Comparison of ENCODE assay signal across 8 mouse cellular contexts in the genomic region with DNA sequence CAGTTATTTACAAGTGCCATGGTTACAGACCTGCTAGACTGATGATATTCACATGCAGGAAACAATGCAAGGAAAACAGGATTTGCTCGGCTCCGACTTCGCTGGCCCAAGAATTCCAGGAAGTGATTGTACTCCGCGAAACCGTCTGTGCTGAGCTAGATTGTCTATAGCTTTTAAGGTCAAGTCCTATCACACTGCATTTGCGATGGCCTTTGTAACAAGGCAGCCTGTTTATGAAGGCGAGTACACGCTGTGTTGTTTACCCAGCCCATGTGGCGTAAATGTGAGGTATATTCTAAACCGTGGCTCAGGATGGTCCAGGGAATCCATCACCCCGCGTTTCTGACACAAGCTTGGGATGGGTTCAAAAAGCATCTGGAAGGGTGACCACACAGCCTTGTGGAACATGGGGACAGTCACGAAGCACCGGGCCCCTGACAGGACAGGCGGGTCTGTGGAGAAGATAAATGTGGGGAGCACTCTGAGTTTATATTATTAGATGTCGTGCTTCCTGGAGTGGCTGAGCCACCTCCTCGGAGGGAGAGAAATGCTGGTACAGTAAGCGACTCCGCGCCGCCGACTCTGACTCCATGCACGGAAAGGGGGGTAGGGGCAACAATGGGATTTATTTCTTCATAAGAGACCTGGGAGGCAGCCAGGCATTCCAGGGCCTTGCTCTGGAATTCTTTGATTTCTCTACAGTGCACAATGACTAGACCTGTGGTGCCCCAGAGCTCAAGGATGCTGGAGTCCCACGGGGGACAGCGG.
A peak's percentile ranks its signal among the peaks of the same experiment; 100 is the strongest.
DNase-seq lines count a peak whose midpoint lies in the region; ATAC-seq and TF ChIP-seq lines count a peak whose summit lies in the region.

No protein-coding gene starts in this region.

- H3K36me3 ChIP-seq in midbrain, embryonic 16.5 days (ENCODE audit: control insufficient read depth, insufficient read depth, low read length) = no peaks in the 10 kb centered on the region
- H3K36me3 ChIP-seq in midbrain, embryonic 13.5 days = no peaks in the 10 kb centered on the region
- no peaks in the 10 kb centered on the region for H3K36me3 ChIP-seq in intestine, embryonic 15.5 days
- H3K36me3 ChIP-seq in liver, embryonic 12.5 days = no peaks in the 10 kb centered on the region
- H3K36me3 ChIP-seq in stomach, postnatal 0 days (ENCODE audit: control insufficient read depth, insufficient read depth, low read length) = no peaks in the 10 kb centered on the region
- H3K36me3 ChIP-seq in hindbrain, embryonic 11.5 days (ENCODE audit: control insufficient read depth, insufficient read depth, low read length) = no peaks in the 10 kb centered on the region

- H3K27ac ChIP-seq in midbrain, embryonic 16.5 days (ENCODE audit: low read length) = no peak overlapping the region
- H3K27ac ChIP-seq in midbrain, embryonic 13.5 days = no peak overlapping the region
- peak overlapping the region; percentile 2; the same call in 1 of the 2 replicates for H3K27ac ChIP-seq in intestine, embryonic 15.5 days
- H3K27ac ChIP-seq in liver, embryonic 12.5 days = no peak overlapping the region
- 0 out of 2 replicates have a peak overlapping the region, but pooled peaks have one; percentile 13 for H3K27ac ChIP-seq in stomach, postnatal 0 days (replicated peaks)
- H3K27ac ChIP-seq in hindbrain, embryonic 11.5 days (ENCODE audit: low read depth, low read length) = no peak overlapping the region

- WGBS in midbrain, embryonic 16.5 days = 73% methylated on average over 26 of the region's 26 CpGs
- WGBS in midbrain, embryonic 13.5 days = 75% methylated on average over 26 of the region's 26 CpGs
- 51% methylated on average over 26 of the region's 26 CpGs for WGBS in intestine, embryonic 15.5 days
- WGBS in liver, embryonic 12.5 days (ENCODE audit: insufficient replicate concordance) = 42% methylated on average over 26 of the region's 26 CpGs
- 47% methylated on average over 26 of the region's 26 CpGs for WGBS in stomach, postnatal 0 days
- 87% methylated on average over 26 of the region's 26 CpGs for WGBS in hindbrain, embryonic 11.5 days

- TF ChIP-seq CTCF in stomach, postnatal 0 days (IDR thresholded peaks at IDR 0.05; ENCODE audit: low read depth) = no peak

- H3K9me3 ChIP-seq in midbrain, embryonic 16.5 days (replicated peaks; ENCODE audit: control insufficient read depth, low read length, poor library complexity, severe bottlenecking) = no peaks in the 10 kb centered on the region
- H3K9me3 ChIP-seq in midbrain, embryonic 13.5 days = no peaks in the 10 kb centered on the region
- H3K9me3 ChIP-seq in intestine, embryonic 15.5 days = no peaks in the 10 kb centered on the region
- H3K9me3 ChIP-seq in liver, embryonic 12.5 days (replicated peaks) = no peaks in the 10 kb centered on the region
- H3K9me3 ChIP-seq in stomach, postnatal 0 days (ENCODE audit: control insufficient read depth, low read length) = no peaks in the 10 kb centered on the region
- H3K9me3 ChIP-seq in hindbrain, embryonic 11.5 days (ENCODE audit: control insufficient read depth, low read length) = no peaks in the 10 kb centered on the region

- no peak overlapping the region for H3K9ac ChIP-seq in midbrain, embryonic 16.5 days (ENCODE audit: low read depth, low read length)
- no peak overlapping the region for H3K9ac ChIP-seq in midbrain, embryonic 13.5 days (replicated peaks)
- H3K9ac ChIP-seq in intestine, embryonic 15.5 days = no peak overlapping the region
- no peak overlapping the region for H3K9ac ChIP-seq in liver, embryonic 12.5 days
- H3K9ac ChIP-seq in stomach, postnatal 0 days (ENCODE audit: low read length) = no peak overlapping the region
- H3K9ac ChIP-seq in hindbrain, embryonic 11.5 days (ENCODE audit: low read depth, low read length) = no peak overlapping the region

- TF ChIP-seq EP300 in stomach, postnatal 0 days (optimal IDR thresholded peaks at IDR 0.05) = no peak

- H3K4me2 ChIP-seq in midbrain, embryonic 16.5 days (ENCODE audit: low read length) = peak overlapping the region; percentile 12; the same call in 1 of the 2 replicates
- H3K4me2 ChIP-seq in midbrain, embryonic 13.5 days (replicated peaks) = no peak overlapping the region
- H3K4me2 ChIP-seq in intestine, embryonic 15.5 days (replicated peaks) = peak overlapping the region; percentile 13; the same call in 1 of the 2 replicates
- H3K4me2 ChIP-seq in liver, embryonic 12.5 days = peak overlapping the region; percentile 6; the same call in 1 of the 2 replicates
- peak overlapping the region; percentile 27; the same call in 1 of the 2 replicates for H3K4me2 ChIP-seq in stomach, postnatal 0 days (replicated peaks; ENCODE audit: low read depth)
- H3K4me2 ChIP-seq in hindbrain, embryonic 11.5 days (replicated peaks; ENCODE audit: low read depth, low read length) = no peak overlapping the region

- no peak overlapping the region for H3K4me3 ChIP-seq in midbrain, embryonic 16.5 days (ENCODE audit: low read depth, low read length)
- H3K4me3 ChIP-seq in midbrain, embryonic 13.5 days (replicated peaks) = no peak overlapping the region
- no peak overlapping the region for H3K4me3 ChIP-seq in intestine, embryonic 15.5 days (replicated peaks)
- no peak overlapping the region for H3K4me3 ChIP-seq in liver, embryonic 12.5 days
- H3K4me3 ChIP-seq in stomach, postnatal 0 days (ENCODE audit: low read depth, low read length) = no peak overlapping the region
- H3K4me3 ChIP-seq in hindbrain, embryonic 11.5 days (ENCODE audit: low read depth, low read length) = no peak overlapping the region

- no peaks in the 10 kb centered on the region for H3K27me3 ChIP-seq in midbrain, embryonic 16.5 days (ENCODE audit: control insufficient read depth, insufficient read depth, low read depth, low read length)
- no peaks in the 10 kb centered on the region for H3K27me3 ChIP-seq in midbrain, embryonic 13.5 days
- H3K27me3 ChIP-seq in intestine, embryonic 15.5 days (replicated peaks) = no peaks in the 10 kb centered on the region
- no peaks in the 10 kb centered on the region for H3K27me3 ChIP-seq in liver, embryonic 12.5 days (replicated peaks)
- H3K27me3 ChIP-seq in stomach, postnatal 0 days (ENCODE audit: control insufficient read depth, insufficient read depth, low read length) = no peaks in the 10 kb centered on the region
- H3K27me3 ChIP-seq in hindbrain, embryonic 11.5 days (ENCODE audit: control insufficient read depth, insufficient read depth, low read length) = no peaks in the 10 kb centered on the region

- no peaks in the 10 kb centered on the region for H3K4me1 ChIP-seq in midbrain, embryonic 16.5 days (ENCODE audit: control insufficient read depth, insufficient read depth, low read length)
- 0 out of 2 replicates have a peak, but pooled peaks cover 6% of the 10 kb centered on the region for H3K4me1 ChIP-seq in midbrain, embryonic 13.5 days (replicated peaks)
- 0 out of 2 replicates have a peak, but pooled peaks cover under 1% of the 10 kb centered on the region for H3K4me1 ChIP-seq in intestine, embryonic 15.5 days (replicated peaks)
- no peaks in the 10 kb centered on the region for H3K4me1 ChIP-seq in liver, embryonic 12.5 days
- no peaks in the 10 kb centered on the region for H3K4me1 ChIP-seq in stomach, postnatal 0 days (replicated peaks; ENCODE audit: control insufficient read depth, insufficient read depth)
- H3K4me1 ChIP-seq in hindbrain, embryonic 11.5 days (replicated peaks; ENCODE audit: control insufficient read depth, insufficient read depth, low read length) = no peaks in the 10 kb centered on the region

- no peak for DNase-seq in stomach, postnatal 0 days (ENCODE audit: low spot score)
- no peak for DNase-seq in retina, embryonic 14.5 days (ENCODE audit: low spot score)
- DNase-seq in hindbrain, embryonic 11.5 days (ENCODE audit: low spot score) = no peak
- DNase-seq in layer of hippocampus, adult 9-11 months = no peak

- no peak for ATAC-seq in midbrain, embryonic 16.5 days
- no peak for ATAC-seq in midbrain, embryonic 13.5 days
- peak; percentile 56 for ATAC-seq in intestine, embryonic 15.5 days
- no peak for ATAC-seq in liver, embryonic 12.5 days
- ATAC-seq in stomach, postnatal 0 days (ENCODE audit: low FRiP score, low TSS enrichment) = peak; percentile 63; the same call in 1 of the 2 replicates
- ATAC-seq in hindbrain, embryonic 11.5 days (ENCODE audit: low FRiP score) = no peak

Comparison
In these comparisons a context has a peak if more than half of its experiments do, and no peak if none do; other contexts are left out.
1. H3K4me2 ChIP-seq: peak in midbrain, embryonic 16.5 days (single experiment), intestine, embryonic 15.5 days (single experiment), liver, embryonic 12.5 days (single experiment) and stomach, postnatal 0 days (single experiment); none in midbrain, embryonic 13.5 days (single experiment) and hindbrain, embryonic 11.5 days (single experiment).
2. ATAC-seq: peak in intestine, embryonic 15.5 days (single experiment) and stomach, postnatal 0 days (single experiment); none in midbrain, embryonic 16.5 days (single experiment), midbrain, embryonic 13.5 days (single experiment), liver, embryonic 12.5 days (single experiment) and hindbrain, embryonic 11.5 days (single experiment).
3. H3K27ac ChIP-seq: peak in intestine, embryonic 15.5 days (single experiment) and stomach, postnatal 0 days (single experiment); none in midbrain, embryonic 16.5 days (single experiment), midbrain, embryonic 13.5 days (single experiment), liver, embryonic 12.5 days (single experiment) and hindbrain, embryonic 11.5 days (single experiment).